Mouse (Mus musculus) CH12.LX (cell line): ENCODE data around the gene Lmod2.

Experiments
- CHD1 ChIP-seq: IDR thresholded peaks from 2 replicates; pipeline ENCODE4 v1.6.1; 2012; ENCODE audit warnings: low read depth, low read length, improper control_type of control experiment, inconsistent platforms
- CTCF ChIP-seq, 2 experiments: IDR thresholded peaks in 1 of 2; conservative IDR thresholded peaks in 1 of 2; 2 replicates each; pipeline ENCODE4 v1.5.1; 2011 to 2012; ENCODE audit warnings: low read depth in 2 of 2, low read length in 2 of 2, improper control_type of control experiment in 1 of 2, inconsistent platforms in 1 of 2, mild to moderate bottlenecking in 1 of 2, moderate library complexity in 1 of 2
- GABPA ChIP-seq: IDR thresholded peaks from 2 replicates; pipeline ENCODE4 v1.6.1; 2012; ENCODE audit warnings: low read depth, low read length, improper control_type of control experiment, inconsistent platforms; ENCODE audit not compliant: insufficient replicate concordance
- POLR2A ChIP-seq: IDR thresholded peaks from 2 replicates; pipeline ENCODE4 v1.6.1; 2011; ENCODE audit warnings: low read depth, mild to moderate bottlenecking, improper control_type of control experiment, low read length
- POLR2AphosphoS2 ChIP-seq: IDR thresholded peaks from 2 replicates; pipeline ENCODE4 v1.6.1; 2011; ENCODE audit warnings: low read depth, low read length, improper control_type of control experiment

DNA sequence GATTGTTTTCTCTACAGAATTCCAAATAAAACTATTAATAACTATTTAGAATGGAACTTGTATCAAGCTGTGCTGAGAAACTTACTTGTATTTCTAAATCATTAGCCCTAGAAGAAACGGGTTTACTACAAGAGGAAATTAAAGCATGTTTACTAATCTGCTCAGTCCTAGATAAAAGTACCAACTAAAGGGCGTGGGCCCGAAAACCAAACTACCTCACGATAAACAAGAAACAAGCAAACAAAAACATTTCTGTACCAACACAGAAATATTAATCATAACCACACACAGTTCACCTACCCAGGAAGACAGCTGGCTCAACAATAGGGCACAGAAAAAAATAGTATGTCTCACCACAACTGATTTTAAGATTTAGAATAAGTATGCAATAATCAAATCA lies 50.8 kb downstream of the Lmod2 start:
- no peak for TF ChIP-seq GABPA
- no peak for TF ChIP-seq CHD1
- no peak for TF ChIP-seq POLR2A
- TF ChIP-seq POLR2AphosphoS2, result no peak
- no peak for TF ChIP-seq CTCF (conservative IDR thresholded peaks at IDR 0.05 in 1 of 2, IDR thresholded peaks at IDR 0.05 in 1 of 2; ENCODE audit: low read depth in 2 of 2, low read length in 2 of 2)
